26 mouse cellular contexts compared by ENCODE assay signal in genomic region chr1:136010247-136010646, GRCm38 (mm10). TPM values are rescaled to one million over a fixed set of nuclear protein-coding genes. Genes with fewer than 3 reads are reported as not detected.
A peak's percentile ranks its signal among the peaks of the same experiment; 100 is the strongest.
DNase-seq lines count a peak whose midpoint lies in the region; ATAC-seq lines count a peak whose summit lies in the region.
"Had no signal": no experiment of that assay in that cellular context is flagged by ENCODE, and none has a peak within 500 bp of the region (broad histone marks: within the 10 kb centered on the region; RNA-seq: fewer than 3 reads in every experiment).

No protein-coding gene starts in this region.

- no peak for ATAC-seq in liver, embryonic 13.5 days (ENCODE audit: low read depth)
- ATAC-seq in liver, embryonic 12.5 days = no peak
- ATAC-seq in kidney, embryonic 15.5 days (replicated peaks; ENCODE audit: low FRiP score) = no peak
- no peak for ATAC-seq in intestine, embryonic 16.5 days
- ATAC-seq: CD4-positive, CD25-positive, alpha-beta regulatory T cell, adult 4 months; forebrain, embryonic 14.5 days; forebrain, embryonic 16.5 days had no signal

- DNase-seq in liver, embryonic 13.5 days = no peak
- peak; percentile 56 for DNase-seq in 3T3-L1 (ENCODE audit: low read depth, low spot score)
- peak; percentile 28 for DNase-seq in 416B (ENCODE audit: low read depth)
- DNase-seq in NIH3T3 (ENCODE audit: low read depth) = peak; percentile 47
- DNase-seq: adrenal gland, adult 8-10 months; adrenal gland, postnatal 25 days; cerebellum, adult 11 months; cerebellum, adult 18-20 months; cerebellum, adult 8-10 months; cerebellum, adult 9-11 months; cerebellum, postnatal 14 days; cerebellum, postnatal 36 days; embryo, embryonic 11 days had no signal

- H3K9ac ChIP-seq in liver, embryonic 13.5 days = no peak overlapping the region
- no peak overlapping the region for H3K9ac ChIP-seq in liver, embryonic 12.5 days
- H3K9ac ChIP-seq in kidney, embryonic 15.5 days = no peak overlapping the region
- H3K9ac ChIP-seq in intestine, embryonic 16.5 days (ENCODE audit: low read depth, low read length) = no peak overlapping the region
- H3K9ac ChIP-seq: embryonic facial prominence, embryonic 13.5 days; embryonic facial prominence, embryonic 15.5 days; forebrain, embryonic 12.5 days had no signal

- no peaks in the 10 kb centered on the region for H3K36me3 ChIP-seq in liver, embryonic 13.5 days
- H3K36me3 ChIP-seq in liver, embryonic 12.5 days = no peaks in the 10 kb centered on the region
- H3K36me3 ChIP-seq in kidney, embryonic 15.5 days = no peaks in the 10 kb centered on the region
- H3K36me3 ChIP-seq in intestine, embryonic 16.5 days (ENCODE audit: control insufficient read depth, insufficient read depth, low read length) = no peaks in the 10 kb centered on the region
- H3K36me3 ChIP-seq: embryonic facial prominence, embryonic 13.5 days; embryonic facial prominence, embryonic 15.5 days; forebrain, embryonic 10.5 days; forebrain, embryonic 12.5 days; G1E had no signal

- no peaks in the 10 kb centered on the region; the same call in 1 of the 2 replicates for H3K9me3 ChIP-seq in liver, embryonic 13.5 days (replicated peaks)
- H3K9me3 ChIP-seq in liver, embryonic 12.5 days (replicated peaks) = peaks cover 5% of the 10 kb centered on the region; the same call in 1 of the 2 replicates
- no peaks in the 10 kb centered on the region for H3K9me3 ChIP-seq in kidney, embryonic 15.5 days (replicated peaks)
- H3K9me3 ChIP-seq in intestine, embryonic 16.5 days (ENCODE audit: control insufficient read depth, low read length) = no peaks in the 10 kb centered on the region
- H3K9me3 ChIP-seq: embryonic facial prominence, embryonic 13.5 days; embryonic facial prominence, embryonic 15.5 days; forebrain, embryonic 10.5 days; forebrain, embryonic 12.5 days had no signal

- H3K27me3 ChIP-seq in liver, embryonic 13.5 days = peaks cover 18% of the 10 kb centered on the region
- peaks cover 24% of the 10 kb centered on the region for H3K27me3 ChIP-seq in liver, embryonic 12.5 days (replicated peaks)
- H3K27me3 ChIP-seq in kidney, embryonic 15.5 days = peaks cover 11% of the 10 kb centered on the region
- H3K27me3 ChIP-seq in intestine, embryonic 16.5 days (replicated peaks; ENCODE audit: control insufficient read depth, insufficient read depth, low read length) = no peaks in the 10 kb centered on the region

- H3K4me2 ChIP-seq in liver, embryonic 13.5 days = no peak overlapping the region
- H3K4me2 ChIP-seq in liver, embryonic 12.5 days = no peak overlapping the region
- no peak overlapping the region for H3K4me2 ChIP-seq in kidney, embryonic 15.5 days
- no peak overlapping the region for H3K4me2 ChIP-seq in intestine, embryonic 16.5 days (ENCODE audit: low read depth, low read length)
- H3K4me2 ChIP-seq: embryonic facial prominence, embryonic 13.5 days; embryonic facial prominence, embryonic 15.5 days; forebrain, embryonic 12.5 days had no signal

- H3K27ac ChIP-seq in liver, embryonic 13.5 days = peak overlapping the region; percentile 87
- no peak overlapping the region for H3K27ac ChIP-seq in liver, embryonic 12.5 days
- H3K27ac ChIP-seq in kidney, embryonic 15.5 days = no peak overlapping the region
- H3K27ac ChIP-seq in intestine, embryonic 16.5 days (ENCODE audit: low read length) = no peak overlapping the region
- H3K27ac ChIP-seq: embryonic facial prominence, embryonic 13.5 days; embryonic facial prominence, embryonic 15.5 days; forebrain, embryonic 10.5 days; forebrain, embryonic 12.5 days had no signal

- H3K4me1 ChIP-seq in liver, embryonic 13.5 days (replicated peaks) = peaks cover 71% of the 10 kb centered on the region
- peaks cover 69% of the 10 kb centered on the region for H3K4me1 ChIP-seq in liver, embryonic 12.5 days
- H3K4me1 ChIP-seq in kidney, embryonic 15.5 days = peaks cover 19% of the 10 kb centered on the region
- H3K4me1 ChIP-seq in intestine, embryonic 16.5 days (ENCODE audit: control insufficient read depth, insufficient read depth, low read length) = no peaks in the 10 kb centered on the region

- 91% methylated on average over 4 of the region's 4 CpGs for WGBS in liver, embryonic 13.5 days (ENCODE audit: insufficient replicate concordance)
- 86% methylated on average over 4 of the region's 4 CpGs for WGBS in liver, embryonic 12.5 days (ENCODE audit: insufficient replicate concordance)
- WGBS in kidney, embryonic 15.5 days = 95% methylated on average over 4 of the region's 4 CpGs
- 88% methylated on average over 4 of the region's 4 CpGs for WGBS in intestine, embryonic 16.5 days

- no peak overlapping the region for H3K4me3 ChIP-seq in liver, embryonic 13.5 days (replicated peaks)
- H3K4me3 ChIP-seq in liver, embryonic 12.5 days = no peak overlapping the region
- H3K4me3 ChIP-seq in kidney, embryonic 15.5 days (replicated peaks) = no peak overlapping the region
- H3K4me3 ChIP-seq in intestine, embryonic 16.5 days (ENCODE audit: low read length) = no peak overlapping the region
- H3K4me3 ChIP-seq: embryonic facial prominence, embryonic 13.5 days; embryonic facial prominence, embryonic 15.5 days; erythroblast, embryonic 14.5 days; forebrain, embryonic 10.5 days; forebrain, embryonic 12.5 days had no signal

RNA-seq across cellular contexts. Expression of gene Tmem9, which starts 2.3 kb away (rescaled TPM):
- 90.9 and 95.3 TPM in 2 replicates for polyA plus RNA-seq in liver, embryonic 13.5 days (2015; fragmentation: Nextera tagmentation; extraction: Ambion mirVana)
- 95.0 and 103 TPM in 2 replicates for polyA plus RNA-seq in liver, embryonic 12.5 days (2016; fragmentation: Nextera tagmentation; extraction: Ambion mirVana)
- 206 and 224 TPM in 2 replicates for polyA plus RNA-seq in kidney, embryonic 15.5 days (2015; fragmentation: Nextera tagmentation; extraction: Ambion mirVana)
- 165 and 182 TPM in 2 replicates for polyA plus RNA-seq in intestine, embryonic 16.5 days (2015; fragmentation: Nextera tagmentation; extraction: Ambion mirVana)

RNA-seq across cellular contexts. Expression of gene Igfn1, which starts 4.1 kb away (rescaled TPM):
- not detected in 2 replicates for polyA plus RNA-seq in liver, embryonic 13.5 days (2015; fragmentation: Nextera tagmentation; extraction: Ambion mirVana)
- not detected in 2 replicates for polyA plus RNA-seq in liver, embryonic 12.5 days (2016; fragmentation: Nextera tagmentation; extraction: Ambion mirVana)
- polyA plus RNA-seq in kidney, embryonic 15.5 days (2015; fragmentation: Nextera tagmentation; extraction: Ambion mirVana) = 0.12 and 0.14 TPM in 2 replicates
- 0.05 and 0.09 TPM in 2 replicates for polyA plus RNA-seq in intestine, embryonic 16.5 days (2015; fragmentation: Nextera tagmentation; extraction: Ambion mirVana)
- polyA plus RNA-seq: CD4-positive, CD25-positive, alpha-beta regulatory T cell, adult 4 months; embryonic facial prominence, embryonic 11.5 days; erythroblast, embryonic 14.5 days; forebrain, embryonic 10.5 days; forebrain, embryonic 12.5 days; forebrain, embryonic 14.5 days; forebrain, embryonic 16.5 days had no signal

RNA-seq across cellular contexts. Expression of gene Ascl5, which starts 40.4 kb away (rescaled TPM):
- polyA plus RNA-seq in liver, embryonic 13.5 days (2015; fragmentation: Nextera tagmentation; extraction: Ambion mirVana) = not detected in 2 replicates
- not detected in 2 replicates for polyA plus RNA-seq in liver, embryonic 12.5 days (2016; fragmentation: Nextera tagmentation; extraction: Ambion mirVana)
- not detected in 2 replicates for polyA plus RNA-seq in kidney, embryonic 15.5 days (2015; fragmentation: Nextera tagmentation; extraction: Ambion mirVana)
- not detected in 2 replicates for polyA plus RNA-seq in intestine, embryonic 16.5 days (2015; fragmentation: Nextera tagmentation; extraction: Ambion mirVana)
- polyA plus RNA-seq: CD4-positive, CD25-positive, alpha-beta regulatory T cell, adult 4 months; embryonic facial prominence, embryonic 11.5 days; forebrain, embryonic 10.5 days; forebrain, embryonic 12.5 days; forebrain, embryonic 14.5 days; forebrain, embryonic 16.5 days; G1E had no signal

RNA-seq across cellular contexts. Expression of gene Cacna1s, which starts 42.3 kb away (rescaled TPM):
- 0.09 and 0.10 TPM in 2 replicates for polyA plus RNA-seq in liver, embryonic 13.5 days (2015; fragmentation: Nextera tagmentation; extraction: Ambion mirVana)
- 0.08 and 0.20 TPM in 2 replicates for polyA plus RNA-seq in liver, embryonic 12.5 days (2016; fragmentation: Nextera tagmentation; extraction: Ambion mirVana)
- polyA plus RNA-seq in kidney, embryonic 15.5 days (2015; fragmentation: Nextera tagmentation; extraction: Ambion mirVana) = 0.49 and 0.57 TPM in 2 replicates
- polyA plus RNA-seq in intestine, embryonic 16.5 days (2015; fragmentation: Nextera tagmentation; extraction: Ambion mirVana) = 0.04 TPM in 1 of 2 replicates, not detected in the other
- polyA plus RNA-seq: erythroblast, embryonic 14.5 days; forebrain, embryonic 10.5 days; G1E had no signal
